Mouse (Mus musculus): Measurements from ENCODE around the gene Tut4.

Tut4 gene

DNA sequence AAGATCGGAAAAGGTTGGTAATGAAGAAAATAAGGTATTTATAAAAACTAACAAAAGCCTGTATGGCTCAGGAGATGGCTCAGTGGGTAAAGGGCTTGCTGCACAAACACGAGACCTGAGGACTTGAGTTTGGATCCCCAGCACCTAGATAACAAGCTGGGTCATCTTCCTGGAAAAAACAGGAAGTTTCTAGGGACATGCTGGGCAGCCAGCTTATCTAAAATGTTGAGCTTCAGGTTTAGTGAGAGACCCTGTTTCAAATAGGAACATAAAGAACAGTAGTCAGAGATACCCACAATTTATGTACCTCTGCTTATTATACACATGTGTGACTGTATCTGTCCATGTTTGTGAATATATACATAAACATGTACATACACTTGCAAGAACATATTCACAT is 43.8 kb downstream of the Tut4 start:
- DNase-seq (ENCODE audit: low spot score), result no peak

DNA sequence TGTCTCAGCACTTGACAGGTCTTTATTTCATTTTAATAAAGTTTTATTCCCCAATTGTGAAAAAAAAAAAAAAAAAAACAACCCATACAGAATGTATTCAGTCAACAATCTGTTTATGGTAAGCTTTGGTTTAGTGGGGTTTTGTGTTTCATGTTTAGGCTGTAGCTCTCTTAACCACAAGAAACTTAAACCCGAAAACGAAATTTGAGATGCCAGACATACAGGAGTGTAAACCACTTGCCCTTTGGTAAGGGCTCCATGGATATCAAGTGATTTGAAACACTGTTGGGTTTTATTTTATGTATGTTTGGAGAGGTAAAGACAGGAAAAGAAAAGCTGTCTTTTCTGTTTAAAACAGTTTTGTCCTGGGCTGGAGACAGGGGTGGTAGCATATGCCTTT is 80.5 kb downstream of the Tut4 start:
- DNase-seq (ENCODE audit: low spot score), result no peak

- DNase-seq (ENCODE audit: low spot score), result no peak
Measured at GRCm38 (mm10) chr4:108565026-108565425, 105.8 kb downstream of the Tut4 start.

DNA sequence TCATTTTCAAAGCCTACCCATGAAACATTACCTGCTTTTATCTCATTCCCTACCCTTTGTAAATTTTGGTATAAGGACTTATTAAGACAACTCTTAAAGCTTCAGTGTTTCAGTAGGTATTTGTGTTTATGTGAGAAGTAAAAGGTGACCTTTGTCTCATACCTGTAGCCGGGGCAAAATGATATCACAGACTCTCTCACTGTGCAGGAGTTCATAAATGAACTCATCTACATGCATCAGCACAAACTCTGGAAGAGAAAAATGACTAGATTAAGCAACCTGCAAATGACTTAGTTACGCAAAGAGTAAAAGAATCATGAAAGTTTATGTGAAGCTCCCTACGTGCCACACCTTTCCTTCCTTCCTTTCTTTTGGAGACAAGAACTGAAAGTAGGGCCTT is 113.4 kb downstream of the Tut4 start:
- DNase-seq (ENCODE audit: low spot score), result no peak

- DNase-seq (ENCODE audit: low spot score), result peak; percentile 96
Measured at GRCm38 (mm10) chr4:108578840-108579742, 119.9 kb downstream of the Tut4 start, which contains the start of the genes Prpf38a and Orc1. Gene Prpf38a, minus strand, starts transcription at chr4:108579336. Gene Orc1, plus strand, starts transcription at chr4:108579423.

DNA sequence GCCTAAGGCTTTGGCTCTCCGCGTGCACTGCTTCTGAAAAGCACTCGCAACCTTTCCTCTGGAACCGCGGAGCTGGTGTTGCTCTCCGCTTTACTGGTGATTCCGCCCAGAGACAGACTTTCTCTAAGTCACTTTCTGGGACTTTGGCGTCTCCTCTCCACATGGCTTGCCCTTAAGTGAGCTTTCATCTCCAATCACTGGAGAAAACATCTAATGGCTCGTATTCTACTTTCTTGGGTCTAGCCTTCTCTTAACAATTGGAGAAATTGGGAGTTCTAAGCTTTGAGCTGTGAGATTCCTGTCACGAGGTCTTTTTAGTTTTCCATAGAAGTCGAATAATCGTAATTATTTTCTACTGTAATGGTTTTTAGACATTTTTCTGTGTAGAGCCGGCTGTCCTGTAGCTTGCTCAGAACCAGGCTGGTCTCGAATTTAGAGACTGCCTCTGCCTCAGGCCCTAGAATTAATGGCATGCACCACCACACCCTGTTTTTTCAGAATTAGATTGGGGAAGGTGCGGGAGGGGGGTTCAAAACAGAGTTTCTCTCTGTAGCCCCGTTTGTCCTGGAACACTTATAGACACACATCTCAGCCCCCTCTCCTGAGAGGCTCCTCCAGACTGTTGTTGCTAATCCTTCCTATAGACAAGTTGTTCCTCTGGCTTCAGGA is 120.7 kb downstream of the Tut4 start:
- no peak for DNase-seq (ENCODE audit: low spot score)

GRCm38 (mm10) chr4:108593376-108593775 is 134.2 kb downstream of the Tut4 start:
- no peak for DNase-seq (ENCODE audit: low spot score)

DNA sequence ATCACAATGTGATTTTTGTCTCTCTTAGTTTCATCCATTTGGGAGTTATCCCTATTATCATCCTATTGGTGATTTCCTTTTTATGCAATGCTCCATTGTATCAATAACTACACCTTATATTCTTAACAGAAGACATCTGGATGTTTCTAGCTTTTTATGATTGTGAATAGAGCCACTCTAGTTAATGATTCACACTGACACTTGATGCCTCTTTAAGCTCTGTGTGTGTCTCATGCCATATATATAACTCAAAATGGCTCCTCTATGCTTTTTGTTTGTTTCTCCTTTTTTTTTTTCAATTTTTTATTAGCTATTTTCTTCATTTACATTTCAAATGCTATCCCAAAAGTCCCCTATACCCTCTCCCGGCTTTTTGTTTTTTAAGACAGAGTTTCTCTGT is 136.6 kb downstream of the Tut4 start:
- no peak for DNase-seq (ENCODE audit: low spot score)

DNA sequence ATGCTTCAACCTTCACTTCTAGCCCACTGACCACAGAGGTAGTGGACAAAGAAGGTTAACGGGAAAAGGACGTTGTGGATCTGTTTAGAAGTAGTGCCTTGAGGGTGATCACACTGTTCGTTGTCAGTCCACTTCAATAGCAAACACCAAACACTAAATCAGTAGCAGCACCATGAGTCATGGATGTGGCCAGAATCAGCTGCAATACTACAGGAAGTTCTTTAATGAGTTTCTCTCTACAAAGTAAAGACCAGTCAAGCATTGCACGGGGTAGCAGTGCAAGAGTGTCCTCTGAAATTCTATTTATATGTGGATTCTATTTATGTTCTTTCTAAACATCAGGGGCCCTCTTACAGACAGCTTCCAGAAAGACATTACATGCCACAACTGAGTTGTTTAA is 139.1 kb downstream of the Tut4 start:
- no peak for DNase-seq (ENCODE audit: low spot score)

- no peak for DNase-seq (ENCODE audit: low spot score)
Measured at GRCm38 (mm10) chr4:108601870-108602269, 142.6 kb downstream of the Tut4 start.

DNA sequence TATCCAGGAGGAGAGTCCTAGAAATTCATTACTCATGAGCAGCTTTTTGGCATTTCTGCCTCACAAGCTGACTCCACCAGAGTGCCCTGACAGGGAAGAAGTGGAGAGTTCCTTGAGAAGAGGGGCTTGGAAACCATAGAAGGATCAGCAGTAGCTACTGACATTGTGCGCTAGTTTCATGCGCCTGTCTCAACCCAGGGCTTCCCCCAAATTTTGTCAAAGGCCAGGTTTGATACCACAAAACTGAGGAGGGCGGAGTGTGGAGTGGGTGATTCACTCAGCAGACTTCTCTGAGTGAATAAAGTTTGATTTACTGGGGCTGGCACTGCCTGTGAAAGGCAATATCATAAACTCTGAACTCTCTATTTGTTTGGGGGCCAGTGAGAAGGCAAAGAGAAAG is 149.4 kb downstream of the Tut4 start:
- DNase-seq (ENCODE audit: low spot score), result no peak
